Mouse (Mus musculus) forebrain, embryonic 15.5 days (tissue): Measurements from ENCODE around the gene Arhgap11a. TPM values are rescaled to one million over a fixed set of nuclear protein-coding genes. Genes with fewer than 3 reads are reported as not detected.

ENCODE experiments used
- ATAC-seq: fragments of 200-750 bp; cut with Nextera tagmentation; replicated peaks from 2 replicates; pipeline ENCODE4 v1.8.0; 2017; ENCODE audit warnings: mild to moderate bottlenecking, moderate TSS enrichment, moderate library complexity
- H3K27ac ChIP-seq: fragments of 300-500 bp; sonication (generic); replicated peaks from 2 replicates; pipeline ENCODE4 v1.5.1; 2015; ENCODE audit warnings: mild to moderate bottlenecking, inconsistent platforms
- H3K27me3 ChIP-seq: fragments of 300-500 bp; sonication (generic); 2 replicates; pipeline ENCODE4 v1.6.1; 2015; ENCODE audit warnings: inconsistent platforms
- H3K36me3 ChIP-seq: fragments of 300-500 bp; sonication (generic); 2 replicates; pipeline ENCODE4 v1.6.1; 2015; ENCODE audit warnings: mild to moderate bottlenecking, inconsistent platforms
- H3K4me1 ChIP-seq: fragments of 300-500 bp; sonication (generic); 2 replicates; pipeline ENCODE4 v1.6.1; 2015; ENCODE audit warnings: inconsistent platforms
- H3K4me2 ChIP-seq: fragments of 300-500 bp; sonication (generic); replicated peaks from 2 replicates; pipeline ENCODE4 v1.6.1; 2015; ENCODE audit warnings: mild to moderate bottlenecking, inconsistent platforms
- H3K4me3 ChIP-seq: fragments of 300-500 bp; sonication (generic); 2 replicates; pipeline ENCODE4 v1.5.1; 2015; ENCODE audit warnings: mild to moderate bottlenecking, inconsistent platforms
- H3K9ac ChIP-seq: fragments of 300-500 bp; sonication (generic); replicated peaks from 2 replicates; pipeline ENCODE4 v1.6.1; 2015; ENCODE audit warnings: mild to moderate bottlenecking, inconsistent platforms
- H3K9me3 ChIP-seq: fragments of 300-500 bp; sonication (generic); 2 replicates; pipeline ENCODE4 v1.6.1; 2016; ENCODE audit warnings: inconsistent platforms
- WGBS: fragments of 180-500 bp; shearing (Covaris S2); methylation state at CpG from one replicate; pipeline ENCODE4 v1.1.7; 2015; ENCODE audit warnings: mixed read lengths; 5-methylcytosine and 5-hydroxymethylcytosine counted together
- polyA plus RNA-seq: library from polyadenylated mRNA; unstranded; fragments of >200 nt; fragmentation: Nextera tagmentation; extraction: Ambion mirVana; gene quantifications from 2 replicates; pipeline ENCODE4 v1.2.1, GENCODE M21; 2015

The Arhgap11a gene
- polyA plus RNA-seq, 1 experiment from 2014 or later, result 31.3 TPM

GRCm38 (mm10) chr2:113839488-113839887 is 9.0 kb downstream of the Arhgap11a start:
- no peak for ATAC-seq
- H3K9ac ChIP-seq, result no peak overlapping the region
- H3K4me3 ChIP-seq, result no peak overlapping the region
- H3K27me3 ChIP-seq, result no peaks in the 10 kb centered on the region
- H3K4me2 ChIP-seq, result no peak overlapping the region
- H3K9me3 ChIP-seq, result no peaks in the 10 kb centered on the region
- no peaks in the 10 kb centered on the region for H3K4me1 ChIP-seq
- H3K27ac ChIP-seq, result no peak overlapping the region
- 84% methylated on average over 4 of the region's 4 CpGs for WGBS
- H3K36me3 ChIP-seq, result peaks cover 12% of the 10 kb centered on the region

- no peak overlapping the region for H3K4me3 ChIP-seq
- H3K9ac ChIP-seq, result no peak overlapping the region
- H3K27me3 ChIP-seq, result no peaks in the 10 kb centered on the region
- H3K4me2 ChIP-seq, result no peak overlapping the region
- no peak overlapping the region for H3K27ac ChIP-seq
- no peak for ATAC-seq
- peaks cover 23% of the 10 kb centered on the region for H3K36me3 ChIP-seq
- no peaks in the 10 kb centered on the region for H3K9me3 ChIP-seq
- whole genome bisulfite sequencing, result 91% methylated on average over 3 of the region's 3 CpGs
- no peaks in the 10 kb centered on the region for H3K4me1 ChIP-seq
Observed at GRCm38 (mm10) chr2:113835219-113835618, 13.2 kb downstream of the Arhgap11a start.

- Histone ChIP-seq H3K4me3 (peak within 1 kb of the TSS; percentile 58), H3K4me2 (peak within 1 kb of the TSS; percentile 49), H3K36me3 (peaks cover 11% of the 10 kb centered on the region; the same call in 1 of the 2 replicates), H3K9me3 (no peaks in the 10 kb centered on the region), H3K9ac (peak within 1 kb of the TSS; percentile 74), H3K27ac (peak within 1 kb of the TSS; percentile 98), H3K4me1 (peaks cover 43% of the 10 kb centered on the region), H3K27me3 (no peaks in the 10 kb centered on the region)
- 9% methylated on average over 23 of the region's 23 CpGs for WGBS
- ATAC-seq, result peak; percentile 96
Observed at GRCm38 (mm10) chr2:113828943-113829882, 19.2 kb downstream of the Arhgap11a start, which contains the start of gene Scg5. Gene Scg5, minus strand, starts transcription at chr2:113829121.

- Histone ChIP-seq H3K4me1 (peaks cover 43% of the 10 kb centered on the region), H3K9me3 (no peaks in the 10 kb centered on the region)
- ATAC-seq, result peak; percentile 95
Observed at GRCm38 (mm10) chr2:113828086-113828942, 20.1 kb downstream of the Arhgap11a start.

GRCm38 (mm10) chr2:113823909-113824308 is 24.6 kb downstream of the Arhgap11a start:
- 0% methylated on average over 2 of the region's 2 CpGs for WGBS
- Histone ChIP-seq H3K27me3 (no peaks in the 10 kb centered on the region), H3K4me2 (no peak overlapping the region), H3K4me1 (peaks cover 36% of the 10 kb centered on the region), H3K27ac (no peak overlapping the region), H3K36me3 (peaks cover 14% of the 10 kb centered on the region), H3K9ac (no peak overlapping the region), H3K4me3 (no peak overlapping the region), H3K9me3 (no peaks in the 10 kb centered on the region)
- no peak for ATAC-seq

More at GRCm38 (mm10) chr2:113828086-113828942, 20.1 kb downstream of the Arhgap11a start:
- WGBS, result 5% methylated on average over 17 of the region's 17 CpGs
- Histone ChIP-seq H3K36me3 (peaks cover 4% of the 10 kb centered on the region; the same call in 1 of the 2 replicates), H3K27ac (peak overlapping the region; percentile 98), H3K27me3 (no peaks in the 10 kb centered on the region), H3K4me3 (peak overlapping the region; percentile 58), H3K4me2 (peak overlapping the region; percentile 49), H3K9ac (peak overlapping the region; percentile 74)

- Histone ChIP-seq H3K36me3 (peaks cover 21% of the 10 kb centered on the region), H3K9me3 (no peaks in the 10 kb centered on the region), H3K27me3 (no peaks in the 10 kb centered on the region), H3K27ac (no peak overlapping the region), H3K4me2 (no peak overlapping the region), H3K4me1 (peaks cover 43% of the 10 kb centered on the region), H3K9ac (no peak overlapping the region), H3K4me3 (no peak overlapping the region)
- 97% methylated on average over 8 of the region's 8 CpGs for WGBS
- ATAC-seq, result no peak
Observed at GRCm38 (mm10) chr2:113822367-113822766, 26.1 kb downstream of the Arhgap11a start.

- no peak for ATAC-seq
- no peaks in the 10 kb centered on the region for H3K27me3 ChIP-seq
- peaks cover 26% of the 10 kb centered on the region for H3K36me3 ChIP-seq
- peaks cover 33% of the 10 kb centered on the region for H3K4me1 ChIP-seq
- H3K27ac ChIP-seq, result no peak overlapping the region
- H3K4me3 ChIP-seq, result no peak overlapping the region
- H3K9ac ChIP-seq, result no peak overlapping the region
- H3K9me3 ChIP-seq, result no peaks in the 10 kb centered on the region
- WGBS, result 88% methylated on average over 12 of the region's 12 CpGs
- no peak overlapping the region for H3K4me2 ChIP-seq
Observed at GRCm38 (mm10) chr2:113821176-113821734, 27.2 kb downstream of the Arhgap11a start.

- H3K36me3 ChIP-seq, result peaks cover 26% of the 10 kb centered on the region
- H3K4me3 ChIP-seq, result no peak overlapping the region
- WGBS, result 95% methylated on average over 15 of the region's 15 CpGs
Observed at GRCm38 (mm10) chr2:113820117-113820516, 28.3 kb downstream of the Arhgap11a start.

GRCm38 (mm10) chr2:113817681-113818606 is 30.5 kb downstream of the Arhgap11a start:
- H3K4me1 ChIP-seq, result peaks cover 13% of the 10 kb centered on the region
- no peaks in the 10 kb centered on the region for H3K9me3 ChIP-seq
- no peaks in the 10 kb centered on the region for H3K27me3 ChIP-seq
- no peak overlapping the region for H3K9ac ChIP-seq
- H3K4me2 ChIP-seq, result no peak overlapping the region
- H3K27ac ChIP-seq, result peak overlapping the region; percentile 57
- WGBS, result 36% methylated on average over 14 of the region's 14 CpGs
- H3K36me3 ChIP-seq, result peaks cover 22% of the 10 kb centered on the region
- no peak overlapping the region for H3K4me3 ChIP-seq
- peak; percentile 87 for ATAC-seq

More at GRCm38 (mm10) chr2:113820117-113820516, 28.3 kb downstream of the Arhgap11a start:
- Histone ChIP-seq H3K9ac (no peak overlapping the region), H3K27ac (no peak overlapping the region), H3K4me2 (no peak overlapping the region), H3K4me1 (peaks cover 21% of the 10 kb centered on the region), H3K27me3 (no peaks in the 10 kb centered on the region), H3K9me3 (no peaks in the 10 kb centered on the region)
- ATAC-seq, result no peak

GRCm38 (mm10) chr2:113807640-113808039 is 40.8 kb downstream of the Arhgap11a start:
- no peak; the same call in 1 of the 2 replicates for ATAC-seq

More at GRCm38 (mm10) chr2:113807640-113808039, 40.8 kb downstream of the Arhgap11a start:
- no peaks in the 10 kb centered on the region for H3K9me3 ChIP-seq
- no peak overlapping the region for H3K9ac ChIP-seq
- 0 out of 2 replicates have a peak, but pooled peaks cover 3% of the 10 kb centered on the region for H3K4me1 ChIP-seq
- H3K4me3 ChIP-seq, result no peak overlapping the region
- no peak overlapping the region for H3K4me2 ChIP-seq
- no peaks in the 10 kb centered on the region; the same call in 1 of the 2 replicates for H3K36me3 ChIP-seq
- H3K27me3 ChIP-seq, result no peaks in the 10 kb centered on the region
- 26% methylated on average over 9 of the region's 9 CpGs for WGBS
- no peak overlapping the region for H3K27ac ChIP-seq
